Mouse (Mus musculus) adrenal gland (tissue): ENCODE results near the gene Soat2.

ENCODE experiments used
- intact Hi-C: fragments of 180-260 bp; cut with DNase I; formaldehyde crosslinking; loops from one replicate; pipeline ENCODE4 v1.15.1; 2025

The Soat2 gene

GRCm38 (mm10) chr15:102186239-102186638, 35.9 kb downstream of the Soat2 start:
- intact Hi-C loops = no loop called here

DNA sequence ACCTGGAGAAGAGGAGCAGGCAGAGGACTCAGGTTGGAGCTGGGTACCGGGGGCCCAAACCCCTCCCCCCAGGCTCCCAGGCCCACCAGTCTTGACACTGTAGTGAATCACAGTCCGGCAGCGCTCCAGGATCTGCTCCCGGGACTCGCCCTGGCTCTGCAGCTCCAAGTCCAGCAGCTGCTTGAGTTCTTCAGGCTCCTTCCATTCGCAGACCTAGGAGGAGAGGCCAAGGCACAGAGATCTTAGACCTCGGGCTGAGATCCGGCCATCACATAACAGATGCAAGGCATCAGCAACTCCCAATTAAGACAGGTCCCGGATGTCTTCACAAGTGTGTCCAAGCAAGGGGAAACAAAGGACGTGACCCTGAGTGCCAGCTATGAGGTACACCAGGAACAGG, 37.8 kb downstream of the Soat2 start:
- intact Hi-C loops = no loop called here

DNA sequence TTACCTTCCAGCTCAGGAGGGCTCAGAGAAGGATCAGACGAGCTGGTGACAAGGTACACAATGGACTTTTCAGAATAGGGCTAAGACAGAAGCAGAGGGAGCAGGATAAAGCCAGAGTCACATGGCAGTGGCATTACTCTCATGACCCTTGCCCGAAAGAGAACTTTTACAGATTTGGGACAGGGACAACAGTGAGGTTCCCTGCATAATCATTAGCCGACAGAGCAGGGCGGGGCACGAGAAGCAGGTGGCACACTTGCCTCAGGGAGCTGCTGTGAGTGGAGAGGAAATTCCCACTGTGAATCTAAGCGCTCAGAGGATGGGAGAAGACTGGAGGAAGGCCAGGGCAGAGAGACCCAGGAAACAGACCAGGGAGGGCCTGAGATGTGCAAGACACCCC, 38.6 kb downstream of the Soat2 start:
- intact Hi-C loops = no loop called here

DNA sequence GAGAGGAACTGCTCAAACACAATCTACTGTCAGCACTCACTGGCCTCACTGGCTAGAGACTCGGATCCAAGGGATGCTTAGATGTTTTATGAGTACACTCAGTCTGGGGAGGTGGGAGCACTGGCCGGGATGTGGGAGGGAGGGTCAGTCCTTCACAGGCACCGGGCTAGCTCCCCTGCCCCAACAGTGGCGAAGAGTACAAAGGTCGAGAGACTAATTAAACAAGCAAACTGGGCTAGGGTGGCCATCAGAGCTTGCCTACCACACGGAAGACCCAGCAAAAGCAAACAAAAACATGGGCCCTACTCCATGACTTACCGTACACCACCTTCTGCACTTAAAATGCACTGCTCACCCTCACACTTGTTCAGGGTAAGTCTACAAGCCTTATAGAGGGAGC, 41.4 kb downstream of the Soat2 start:
- intact Hi-C loops = no loop called here

- intact Hi-C loops = no loop called here
These were observed 42.0 kb downstream of the Soat2 start for GRCm38 (mm10) chr15:102192271-102192812.

GRCm38 (mm10) chr15:102192820-102193386, 42.6 kb downstream of the Soat2 start:
- intact Hi-C loops = no loop called here

DNA sequence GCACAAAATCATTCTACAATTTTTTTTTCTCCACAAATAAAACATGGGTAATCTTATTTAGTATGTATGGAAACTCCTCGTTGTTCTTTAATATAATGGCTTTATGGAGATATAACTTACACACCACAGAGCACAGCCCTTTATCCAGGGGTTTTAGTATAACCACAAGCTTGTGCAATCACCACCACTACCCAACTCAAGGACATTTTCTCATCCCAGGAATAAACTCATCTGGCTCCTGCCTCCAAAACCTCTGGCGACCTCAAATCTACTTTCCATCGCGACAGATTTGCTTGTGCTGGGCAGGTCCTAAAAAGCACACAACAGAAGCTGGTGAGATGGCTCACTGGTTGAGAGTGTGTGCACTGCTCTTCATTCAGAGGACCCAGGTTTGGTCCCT, 43.3 kb downstream of the Soat2 start:
- intact Hi-C loops = no loop called here

DNA sequence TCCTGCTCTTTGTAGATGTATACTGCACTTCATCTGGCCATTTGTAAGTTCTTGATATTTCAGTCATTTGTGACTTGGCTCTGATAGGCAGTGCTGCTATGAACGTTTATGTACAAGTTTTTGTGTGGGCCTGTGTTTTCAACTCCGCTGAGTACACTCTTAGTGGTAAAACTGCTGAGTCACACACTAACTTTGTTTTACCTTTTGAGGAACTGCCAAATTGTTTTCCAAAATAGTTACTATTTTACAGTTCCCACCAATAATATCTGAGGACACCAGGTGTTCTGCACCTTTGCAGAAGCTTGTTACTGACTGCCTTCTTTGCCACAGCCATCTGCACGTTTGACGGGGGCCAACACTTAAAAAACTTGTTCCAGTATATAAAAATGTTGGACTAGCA, 44.1 kb downstream of the Soat2 start:
- intact Hi-C loops = no loop called here

DNA sequence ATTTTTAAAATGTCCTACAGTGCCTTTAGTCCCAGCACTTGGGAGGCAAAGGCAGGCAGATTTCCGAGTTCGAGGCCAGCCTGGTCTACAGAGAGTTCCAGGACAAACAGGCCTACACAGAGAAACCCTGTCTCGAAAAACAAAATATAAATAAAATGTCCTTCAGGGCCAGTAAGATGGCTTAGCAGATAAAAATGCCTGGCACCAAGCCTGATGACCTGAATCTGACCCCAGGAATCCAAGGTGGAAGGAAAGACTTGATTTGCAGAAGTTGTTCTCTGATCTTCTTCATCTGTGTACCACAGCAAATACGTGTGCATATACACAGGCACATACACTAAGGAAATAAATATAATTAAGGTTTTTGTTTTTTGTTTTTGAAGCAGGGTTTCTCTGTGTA, 45.0 kb downstream of the Soat2 start:
- intact Hi-C loops = no loop called here

GRCm38 (mm10) chr15:102198841-102199240, 48.5 kb downstream of the Soat2 start:
- intact Hi-C loops = no loop called here

- intact Hi-C loops = no loop called here
These were observed 52.9 kb downstream of the Soat2 start, which contains the start of gene Zfp740 for GRCm38 (mm10) chr15:102202971-102203834. Gene Zfp740 (plus strand): TSS chr15:102203249.

GRCm38 (mm10) chr15:102203835-102204381, 53.6 kb downstream of the Soat2 start:
- intact Hi-C loops = no loop called here

GRCm38 (mm10) chr15:102204674-102205505, 54.6 kb downstream of the Soat2 start, which contains the start of gene Csad:
Gene Csad (minus strand): TSS chr15:102204724.
- intact Hi-C loops = no loop called here

- intact Hi-C loops = no loop called here
These were observed 55.5 kb downstream of the Soat2 start for GRCm38 (mm10) chr15:102205779-102206178.

DNA sequence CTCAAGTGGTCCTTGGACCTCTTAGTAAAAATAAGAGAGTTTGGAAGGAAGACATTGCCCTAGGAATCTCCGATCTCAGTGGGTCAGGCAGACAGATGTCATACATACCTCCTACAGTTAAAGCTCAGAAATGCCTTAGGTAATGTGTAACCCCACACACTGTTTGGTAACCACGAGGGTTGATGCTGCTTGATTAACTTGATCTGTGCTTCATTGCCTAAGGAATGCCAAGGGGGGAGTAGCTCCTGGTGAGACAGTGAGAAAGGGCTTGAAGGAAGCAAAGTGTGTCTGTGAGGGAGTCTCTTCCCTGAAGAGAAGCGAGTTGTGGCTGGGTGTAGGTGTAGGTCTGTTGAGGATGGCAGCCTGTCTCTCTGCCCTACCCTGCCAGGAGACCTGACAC, 57.0 kb downstream of the Soat2 start:
- intact Hi-C loops = no loop called here

DNA sequence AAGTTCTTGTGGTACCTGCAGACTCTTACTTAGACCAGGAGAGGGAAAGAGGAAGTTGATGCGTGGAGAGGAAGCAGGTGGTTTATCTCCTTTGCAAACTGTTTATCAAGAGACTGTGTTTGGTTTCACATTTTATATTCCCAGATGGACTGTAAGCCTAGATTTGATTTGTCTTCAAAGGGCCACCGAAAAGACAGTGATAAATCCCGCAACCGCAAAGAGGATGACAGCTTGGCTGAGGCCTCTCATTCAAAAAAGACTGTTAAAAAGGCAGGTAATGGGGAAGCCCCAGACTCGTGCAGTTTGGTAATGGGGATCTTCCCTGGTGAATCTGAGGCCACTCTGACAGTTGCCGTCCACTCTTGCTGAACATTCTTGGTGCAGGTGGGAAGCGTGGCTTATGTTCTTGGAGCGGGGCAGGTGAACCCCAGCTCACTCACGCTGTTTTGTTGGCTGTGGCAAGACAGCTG, 57.8 kb downstream of the Soat2 start:
- intact Hi-C loops = no loop called here

DNA sequence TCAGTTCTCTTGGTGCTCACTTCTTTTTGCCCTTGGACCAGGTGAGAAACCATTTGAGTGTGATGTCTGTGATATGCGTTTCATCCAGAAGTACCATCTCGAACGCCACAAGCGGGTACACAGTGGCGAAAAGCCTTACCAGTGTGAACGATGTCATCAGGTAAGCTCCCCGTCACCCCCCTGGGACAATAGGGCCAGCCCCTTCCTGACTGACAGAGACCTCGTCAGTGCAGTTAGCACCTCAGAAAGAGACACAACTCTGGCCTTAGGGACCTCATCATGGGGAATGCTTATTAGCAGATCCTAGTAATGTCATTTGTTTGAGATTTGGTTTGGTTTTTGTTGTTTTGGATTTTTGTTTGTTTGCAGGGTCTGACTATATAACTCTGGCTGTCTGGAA, 58.8 kb downstream of the Soat2 start:
- intact Hi-C loops = no loop called here

DNA sequence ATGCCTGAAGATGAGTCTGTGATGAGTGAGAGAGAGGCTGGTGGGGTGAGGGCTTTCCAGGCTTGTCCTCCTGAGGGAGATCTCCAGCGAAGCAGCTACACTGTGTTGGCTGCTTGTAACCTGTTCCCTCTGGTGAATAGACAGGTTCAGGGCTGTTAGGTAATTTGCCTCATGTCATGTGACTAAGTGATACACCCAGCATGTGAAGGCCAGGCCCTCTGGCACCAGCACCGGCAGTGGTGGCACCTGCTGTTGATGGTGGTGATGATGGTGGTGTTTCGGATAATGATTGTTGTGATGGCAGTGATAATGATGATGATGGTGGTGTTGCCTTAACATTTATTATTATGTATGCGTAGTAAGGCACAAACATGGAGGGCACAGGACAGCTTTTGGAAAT, 60.5 kb downstream of the Soat2 start:
- intact Hi-C loops = no loop called here

- intact Hi-C loops = no loop called here
These were observed 61.6 kb downstream of the Soat2 start for GRCm38 (mm10) chr15:102211895-102212294.
